Mouse (Mus musculus) hindbrain, embryonic 16.5 days (tissue): ENCODE data around the gene Tpo. TPM values are rescaled to one million over a fixed set of nuclear protein-coding genes. Genes with fewer than 3 reads are reported as not detected.

ENCODE experiments used
- ATAC-seq: fragments of 200-750 bp; cut with Nextera tagmentation; 2 replicates; pipeline ENCODE4 v1.8.0; 2017; ENCODE audit warnings: moderate TSS enrichment, moderate library complexity
- H3K27ac ChIP-seq: fragments of 300-500 bp; sonication (generic); 2 replicates; pipeline ENCODE4 v1.5.1; 2014; ENCODE audit warnings: low read depth, mild to moderate bottlenecking, control low read depth, low read length, moderate library complexity
- H3K27me3 ChIP-seq: fragments of 300-500 bp; sonication (generic); replicated peaks from 2 replicates; pipeline ENCODE4 v1.6.1; 2014; ENCODE audit warnings: low read length; ENCODE audit not compliant: control insufficient read depth, insufficient read depth
- H3K36me3 ChIP-seq: fragments of 300-500 bp; sonication (generic); 2 replicates; pipeline ENCODE4 v1.6.1; 2014; ENCODE audit warnings: mild to moderate bottlenecking, low read length, moderate library complexity, mixed read lengths; ENCODE audit not compliant: control insufficient read depth, insufficient read depth
- H3K4me1 ChIP-seq: fragments of 300-500 bp; sonication (generic); 2 replicates; pipeline ENCODE4 v1.6.1; 2014; ENCODE audit warnings: low read depth, low read length; ENCODE audit not compliant: control insufficient read depth, insufficient read depth
- H3K4me2 ChIP-seq: fragments of 300-500 bp; sonication (generic); 2 replicates; pipeline ENCODE4 v1.6.1; 2014; ENCODE audit warnings: mild to moderate bottlenecking, low read length, control low read depth, moderate library complexity
- H3K4me3 ChIP-seq: fragments of 300-500 bp; sonication (generic); 2 replicates; pipeline ENCODE4 v1.5.1; 2014; ENCODE audit warnings: mild to moderate bottlenecking, low read length, control low read depth, moderate library complexity
- H3K9ac ChIP-seq: fragments of 300-500 bp; sonication (generic); 2 replicates; pipeline ENCODE4 v1.6.1; 2014; ENCODE audit warnings: low read depth, mild to moderate bottlenecking, control low read depth, low read length, moderate library complexity
- H3K9me3 ChIP-seq: fragments of 300-500 bp; sonication (generic); 2 replicates; pipeline ENCODE4 v1.6.1; 2014; ENCODE audit warnings: mild to moderate bottlenecking, low read length, moderate library complexity; ENCODE audit not compliant: control insufficient read depth
- WGBS: fragments of 180-500 bp; shearing (Covaris S2); extraction: QIAGEN DNeasy Blood & Tissue Kit; methylation state at CpG from one replicate; pipeline ENCODE4 v1.1.7; 2014; 5-methylcytosine and 5-hydroxymethylcytosine counted together
- polyA plus RNA-seq: library from polyadenylated mRNA; unstranded; fragments of >200 nt; fragmentation: Nextera tagmentation; extraction: Ambion mirVana; gene quantifications from 2 replicates; pipeline ENCODE4 v1.2.1, GENCODE M21; 2015

The Tpo gene
- polyA plus RNA-seq, 1 experiment from 2014 or later, result 0.15 TPM

- H3K36me3 ChIP-seq, result peaks cover 25% of the 10 kb centered on the region
- 91% methylated on average over 9 of the region's 9 CpGs for WGBS
Observed at GRCm38 (mm10) chr12:30015501-30015900, 116.9 kb downstream of the Tpo start.

DNA sequence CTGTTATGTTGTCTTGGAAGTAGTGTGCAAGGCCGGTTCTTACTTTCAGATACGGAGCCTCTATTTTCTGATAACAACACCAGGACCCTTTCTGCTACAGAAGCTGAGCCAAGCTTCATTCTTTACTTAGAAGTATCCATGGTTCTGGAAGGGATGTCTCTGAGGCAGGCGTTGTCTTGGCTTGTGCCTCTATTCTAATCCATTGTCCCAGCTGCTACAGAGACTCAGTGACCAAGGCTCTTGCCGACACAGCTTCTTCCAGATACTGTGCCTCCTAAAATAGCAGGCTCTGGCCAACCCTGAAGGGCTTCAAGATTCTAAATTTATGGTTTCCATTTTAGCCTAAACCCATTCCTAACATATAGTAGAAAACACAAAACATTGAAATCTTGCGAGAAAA is 123.7 kb downstream of the Tpo start:
- Histone ChIP-seq H3K9me3 (no peaks in the 10 kb centered on the region), H3K4me3 (no peak overlapping the region), H3K36me3 (peaks cover 33% of the 10 kb centered on the region), H3K27me3 (no peaks in the 10 kb centered on the region), H3K9ac (no peak overlapping the region), H3K4me1 (peaks cover 6% of the 10 kb centered on the region; the same call in 1 of the 2 replicates), H3K27ac (no peak overlapping the region), H3K4me2 (no peak overlapping the region)
- WGBS, result 81% methylated on average over 5 of the region's 5 CpGs
- ATAC-seq, result no peak

More at GRCm38 (mm10) chr12:30015501-30015900, 116.9 kb downstream of the Tpo start:
- Histone ChIP-seq H3K4me1 (no peaks in the 10 kb centered on the region), H3K9me3 (no peaks in the 10 kb centered on the region), H3K4me2 (no peak overlapping the region), H3K27ac (no peak overlapping the region), H3K4me3 (no peak overlapping the region), H3K27me3 (no peaks in the 10 kb centered on the region), H3K9ac (no peak overlapping the region)
- ATAC-seq, result no peak

GRCm38 (mm10) chr12:30006586-30006985 is 125.8 kb downstream of the Tpo start:
- no peaks in the 10 kb centered on the region for H3K27me3 ChIP-seq
- 77% methylated on average over 9 of the region's 9 CpGs for WGBS
- no peak overlapping the region for H3K27ac ChIP-seq
- H3K4me2 ChIP-seq, result no peak overlapping the region
- H3K9me3 ChIP-seq, result no peaks in the 10 kb centered on the region
- H3K9ac ChIP-seq, result no peak overlapping the region
- peaks cover 41% of the 10 kb centered on the region for H3K36me3 ChIP-seq
- no peak for ATAC-seq
- no peak overlapping the region for H3K4me3 ChIP-seq
- peaks cover 9% of the 10 kb centered on the region; the same call in 1 of the 2 replicates for H3K4me1 ChIP-seq

Other genes with a start within 250 kb of the Tpo start
- gene Pxdn, start 195.0 kb downstream of the Tpo start, polyA plus RNA-seq, result 35.4 and 57.3 TPM in 2 replicates
- 4.4 and 6.2 TPM in 2 replicates for gene Sntg2, start 240.8 kb upstream of the Tpo start, polyA plus RNA-seq